Mouse (Mus musculus): Measurements from ENCODE around the gene Phip. TPM values are rescaled to one million over a fixed set of nuclear protein-coding genes. Genes with fewer than 3 reads are reported as not detected.

Phip gene
- polyA plus RNA-seq, 1 experiment from 2014 or later: 92.6 TPM

DNA sequence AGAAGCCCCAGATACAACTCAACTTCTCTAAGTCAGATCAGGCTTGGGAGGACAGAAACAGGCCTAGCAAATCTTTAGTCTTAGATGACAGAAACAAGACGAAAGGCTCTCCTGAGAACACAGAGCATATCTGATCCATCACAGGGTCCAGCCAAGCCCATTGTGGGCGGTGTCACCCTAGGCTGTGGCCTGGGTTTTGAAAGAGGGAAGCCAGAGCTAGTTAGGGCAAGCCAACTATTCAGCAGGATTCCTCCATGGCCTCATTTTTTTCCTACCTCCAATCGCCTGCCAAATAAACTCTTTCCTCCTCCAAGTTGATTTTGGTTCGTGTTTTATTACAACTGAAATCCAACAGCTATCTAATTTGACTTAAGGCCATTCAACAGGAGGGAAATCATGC lies 114.0 kb downstream of the Phip start:
- Histone ChIP-seq H3K4me3 (ENCODE audit: low read depth, low read length) (no peak overlapping the region), H3K4me1 (ENCODE audit: control insufficient read depth, insufficient read depth, low read length) (no peaks in the 10 kb centered on the region), H3K9me3 (ENCODE audit: control insufficient read depth, low read depth, low read length) (no peaks in the 10 kb centered on the region), H3K36me3 (ENCODE audit: control insufficient read depth, insufficient read depth, low read length) (no peaks in the 10 kb centered on the region), H3K27me3 (ENCODE audit: control insufficient read depth, insufficient read depth, low read length) (no peaks in the 10 kb centered on the region), H3K4me2 (replicated peaks; ENCODE audit: low read depth, low read length) (no peak overlapping the region), H3K27ac (ENCODE audit: low read length) (peak overlapping the region; percentile 39; the same call in 1 of the 2 replicates), H3K9ac (replicated peaks; ENCODE audit: low read depth, low read length) (no peak overlapping the region)
- 68% methylated on average over 4 of the region's 4 CpGs for WGBS
- ATAC-seq (ENCODE audit: insufficient number of reproducible peaks, insufficient read depth, low FRiP score, low read depth): no peak

DNA sequence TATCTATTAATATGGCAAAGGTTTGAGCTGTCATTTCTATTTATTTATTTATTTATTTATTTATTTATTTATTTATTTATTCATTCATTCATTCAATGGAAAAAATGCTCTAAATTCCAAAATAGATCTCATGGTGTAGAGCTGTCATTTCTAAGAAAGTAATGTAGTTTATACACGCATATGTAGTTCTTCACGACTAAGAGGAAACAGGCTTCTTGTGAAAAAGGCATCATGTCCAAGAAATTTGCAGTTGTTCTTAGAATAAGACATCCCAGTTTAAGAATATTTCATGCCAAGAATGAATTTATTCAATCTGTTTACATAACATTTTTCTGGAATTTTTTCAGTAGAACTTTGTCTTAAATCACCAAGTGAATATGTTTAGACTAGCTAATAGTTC lies 114.5 kb downstream of the Phip start:
- Histone ChIP-seq H3K27ac (ENCODE audit: low read length) (no peak overlapping the region), H3K4me3 (ENCODE audit: low read depth, low read length) (no peak overlapping the region), H3K36me3 (ENCODE audit: control insufficient read depth, insufficient read depth, low read length) (no peaks in the 10 kb centered on the region), H3K4me2 (replicated peaks; ENCODE audit: low read depth, low read length) (no peak overlapping the region), H3K27me3 (ENCODE audit: control insufficient read depth, insufficient read depth, low read length) (no peaks in the 10 kb centered on the region), H3K4me1 (ENCODE audit: control insufficient read depth, insufficient read depth, low read length) (no peaks in the 10 kb centered on the region), H3K9ac (replicated peaks; ENCODE audit: low read depth, low read length) (no peak overlapping the region), H3K9me3 (ENCODE audit: control insufficient read depth, low read depth, low read length) (no peaks in the 10 kb centered on the region)
- ATAC-seq (ENCODE audit: insufficient number of reproducible peaks, insufficient read depth, low FRiP score, low read depth): no peak
- 71% methylated on average over 2 of the region's 2 CpGs for WGBS

DNA sequence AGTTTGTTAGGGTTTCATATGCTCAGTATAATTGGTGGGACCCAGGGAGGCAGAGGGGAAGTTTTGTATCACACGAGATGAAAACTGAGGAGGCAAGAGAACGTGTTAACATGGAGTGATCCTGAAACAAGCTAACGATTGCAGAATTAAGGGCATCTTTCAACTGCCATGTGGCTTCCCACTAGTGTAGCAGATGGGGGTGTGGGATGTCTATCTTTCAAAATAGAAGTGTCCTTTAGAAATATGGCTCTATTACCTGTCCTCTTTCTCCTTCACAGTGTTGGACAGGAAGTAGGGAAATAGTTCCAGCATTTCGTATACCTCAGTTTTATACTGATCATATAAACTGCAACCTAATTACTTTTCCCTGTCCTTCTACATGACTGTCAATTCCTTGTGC lies 119.1 kb downstream of the Phip start:
- Histone ChIP-seq H3K27ac (ENCODE audit: low read length) (no peak overlapping the region), H3K9ac (replicated peaks; ENCODE audit: low read depth, low read length) (no peak overlapping the region), H3K9me3 (ENCODE audit: control insufficient read depth, low read depth, low read length) (0 out of 2 replicates have a peak, but pooled peaks cover 2% of the 10 kb centered on the region), H3K4me1 (ENCODE audit: control insufficient read depth, insufficient read depth, low read length) (no peaks in the 10 kb centered on the region), H3K27me3 (ENCODE audit: control insufficient read depth, insufficient read depth, low read length) (no peaks in the 10 kb centered on the region), H3K4me3 (ENCODE audit: low read depth, low read length) (no peak overlapping the region), H3K4me2 (replicated peaks; ENCODE audit: low read depth, low read length) (no peak overlapping the region), H3K36me3 (ENCODE audit: control insufficient read depth, insufficient read depth, low read length) (no peaks in the 10 kb centered on the region)
- ATAC-seq (ENCODE audit: insufficient number of reproducible peaks, insufficient read depth, low FRiP score, low read depth): no peak
- 76% methylated on average over 4 of the region's 4 CpGs for WGBS

DNA sequence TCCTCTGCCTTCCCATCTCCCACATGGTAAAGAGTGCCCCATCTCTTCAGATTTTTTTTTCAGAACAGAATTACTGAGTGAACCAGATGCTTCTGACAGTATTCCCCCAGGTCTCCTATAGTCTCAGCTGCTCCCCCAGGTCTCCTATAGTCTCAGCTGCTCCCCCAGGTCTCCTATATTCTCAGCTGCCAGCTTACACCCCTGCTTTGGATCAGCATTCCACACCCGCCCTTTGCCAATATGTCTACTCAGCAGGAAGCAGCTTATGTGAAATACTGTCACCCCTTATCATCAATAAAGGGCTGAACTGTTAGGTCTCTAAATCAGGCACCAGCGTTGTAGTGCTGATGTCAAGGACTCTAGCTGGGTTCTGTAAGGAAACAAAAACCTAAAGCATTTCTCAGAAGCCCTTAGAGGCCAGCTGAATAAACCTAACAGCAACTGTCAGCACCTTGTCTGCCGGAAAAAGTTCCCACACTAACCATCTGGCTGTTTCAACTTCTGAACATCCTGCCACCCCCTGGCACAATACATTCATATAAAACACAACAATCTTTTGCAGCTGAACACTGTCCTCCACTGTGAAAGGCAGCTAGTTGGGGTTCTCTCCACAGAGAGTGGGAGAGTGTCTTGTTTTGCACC lies 120.2 kb downstream of the Phip start:
- H3K9ac ChIP-seq (replicated peaks; ENCODE audit: low read depth, low read length): no peak overlapping the region
- H3K36me3 ChIP-seq (ENCODE audit: control insufficient read depth, insufficient read depth, low read length): no peaks in the 10 kb centered on the region
- no peak overlapping the region for H3K27ac ChIP-seq (ENCODE audit: low read length)
- WGBS: 36% methylated on average over 3 of the region's 3 CpGs
- no peaks in the 10 kb centered on the region for H3K4me1 ChIP-seq (ENCODE audit: control insufficient read depth, insufficient read depth, low read length)
- no peaks in the 10 kb centered on the region for H3K27me3 ChIP-seq (ENCODE audit: control insufficient read depth, insufficient read depth, low read length)
- no peak for ATAC-seq (ENCODE audit: insufficient number of reproducible peaks, insufficient read depth, low FRiP score, low read depth)
- H3K4me3 ChIP-seq (ENCODE audit: low read depth, low read length): no peak overlapping the region
- no peak overlapping the region for H3K4me2 ChIP-seq (replicated peaks; ENCODE audit: low read depth, low read length)
- 0 out of 2 replicates have a peak, but pooled peaks cover 2% of the 10 kb centered on the region for H3K9me3 ChIP-seq (ENCODE audit: control insufficient read depth, low read depth, low read length)

DNA sequence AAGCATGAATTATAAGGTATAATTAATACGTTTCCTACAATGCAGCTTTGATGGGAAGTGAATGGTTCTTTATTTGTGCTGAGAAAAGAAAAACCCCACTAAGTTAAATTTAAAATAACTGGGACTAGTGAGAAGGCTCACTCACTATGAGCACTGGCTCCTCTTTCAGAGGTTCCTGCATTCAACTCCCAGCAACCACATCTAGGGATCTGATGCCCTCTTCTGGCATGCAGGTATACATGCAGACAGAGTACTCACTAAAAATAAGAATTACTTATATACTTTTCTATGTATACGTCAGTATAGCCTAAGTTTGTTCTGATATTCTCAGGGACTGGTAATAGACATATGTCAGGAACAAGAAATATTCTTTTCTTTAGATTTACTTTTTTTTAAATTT lies 121.3 kb downstream of the Phip start:
- 0 out of 2 replicates have a peak, but pooled peaks cover 2% of the 10 kb centered on the region for H3K9me3 ChIP-seq (ENCODE audit: control insufficient read depth, low read depth, low read length)
- H3K9ac ChIP-seq (replicated peaks; ENCODE audit: low read depth, low read length): no peak overlapping the region
- H3K27ac ChIP-seq (ENCODE audit: low read length): no peak overlapping the region
- H3K36me3 ChIP-seq (ENCODE audit: control insufficient read depth, insufficient read depth, low read length): no peaks in the 10 kb centered on the region
- H3K27me3 ChIP-seq (ENCODE audit: control insufficient read depth, insufficient read depth, low read length): no peaks in the 10 kb centered on the region
- H3K4me1 ChIP-seq (ENCODE audit: control insufficient read depth, insufficient read depth, low read length): no peaks in the 10 kb centered on the region
- no peak overlapping the region for H3K4me2 ChIP-seq (replicated peaks; ENCODE audit: low read depth, low read length)
- no peak overlapping the region for H3K4me3 ChIP-seq (ENCODE audit: low read depth, low read length)
- WGBS: 69% methylated on average over 2 of the region's 2 CpGs
- no peak for ATAC-seq (ENCODE audit: insufficient number of reproducible peaks, insufficient read depth, low FRiP score, low read depth)

DNA sequence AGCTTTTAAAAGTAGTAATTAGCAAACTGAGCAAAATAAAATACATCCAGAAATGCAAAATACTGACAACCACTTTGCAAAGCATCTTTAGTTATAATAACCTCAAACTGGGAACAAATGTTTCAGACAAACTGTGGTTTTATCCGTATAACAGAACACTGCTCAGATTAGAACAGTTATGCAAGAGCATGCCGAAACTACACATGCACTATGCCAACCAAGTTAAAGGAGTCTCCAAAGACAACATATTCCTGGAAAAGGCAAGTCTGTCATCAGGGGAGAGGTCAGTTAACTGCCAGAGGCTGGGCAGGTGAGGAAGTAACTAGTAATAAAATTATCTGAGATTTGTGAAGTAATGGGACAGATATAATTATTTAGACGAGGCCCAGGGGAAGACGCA lies 132.6 kb downstream of the Phip start:
- H3K9ac ChIP-seq (replicated peaks; ENCODE audit: low read depth, low read length): no peak overlapping the region
- WGBS: 91% methylated on average over 4 of the region's 4 CpGs
- H3K4me3 ChIP-seq (ENCODE audit: low read depth, low read length): no peak overlapping the region
- H3K27me3 ChIP-seq (ENCODE audit: control insufficient read depth, insufficient read depth, low read length): no peaks in the 10 kb centered on the region
- ATAC-seq (ENCODE audit: insufficient number of reproducible peaks, insufficient read depth, low FRiP score, low read depth): no peak
- H3K36me3 ChIP-seq (ENCODE audit: control insufficient read depth, insufficient read depth, low read length): no peaks in the 10 kb centered on the region
- H3K9me3 ChIP-seq (ENCODE audit: control insufficient read depth, low read depth, low read length): no peaks in the 10 kb centered on the region
- H3K4me1 ChIP-seq (ENCODE audit: control insufficient read depth, insufficient read depth, low read length): no peaks in the 10 kb centered on the region
- H3K27ac ChIP-seq (ENCODE audit: low read length): no peak overlapping the region
- no peak overlapping the region for H3K4me2 ChIP-seq (replicated peaks; ENCODE audit: low read depth, low read length)

DNA sequence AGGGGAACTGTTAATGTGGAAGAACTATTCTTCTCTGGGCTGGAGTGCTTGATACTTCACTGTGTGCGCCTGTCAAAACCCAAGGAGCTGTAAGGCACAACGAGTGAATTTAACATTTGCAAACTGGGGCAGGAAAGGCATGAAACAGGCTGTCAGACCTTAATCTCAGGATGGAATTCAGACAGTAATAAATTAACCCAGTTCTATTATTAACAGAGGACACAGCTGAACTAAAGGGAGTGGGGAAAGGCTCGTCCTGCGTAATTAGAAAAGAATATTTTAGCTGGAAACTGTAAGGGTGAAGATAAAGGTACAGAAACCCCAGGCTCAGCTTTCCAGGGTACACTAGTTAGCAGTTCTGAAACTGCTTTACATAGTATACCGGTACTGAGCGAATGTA lies 139.4 kb downstream of the Phip start:
- no peaks in the 10 kb centered on the region for H3K36me3 ChIP-seq (ENCODE audit: control insufficient read depth, insufficient read depth, low read length)
- no peaks in the 10 kb centered on the region for H3K27me3 ChIP-seq (ENCODE audit: control insufficient read depth, insufficient read depth, low read length)
- no peak overlapping the region for H3K9ac ChIP-seq (replicated peaks; ENCODE audit: low read depth, low read length)
- no peaks in the 10 kb centered on the region for H3K9me3 ChIP-seq (ENCODE audit: control insufficient read depth, low read depth, low read length)
- H3K4me1 ChIP-seq (ENCODE audit: control insufficient read depth, insufficient read depth, low read length): peaks cover 2% of the 10 kb centered on the region; the same call in 1 of the 2 replicates
- H3K4me3 ChIP-seq (ENCODE audit: low read depth, low read length): no peak overlapping the region
- H3K4me2 ChIP-seq (replicated peaks; ENCODE audit: low read depth, low read length): no peak overlapping the region
- WGBS: 59% methylated on average over 6 of the region's 6 CpGs
- no peak for ATAC-seq (ENCODE audit: insufficient number of reproducible peaks, insufficient read depth, low FRiP score, low read depth)
- no peak overlapping the region for H3K27ac ChIP-seq (ENCODE audit: low read length)

DNA sequence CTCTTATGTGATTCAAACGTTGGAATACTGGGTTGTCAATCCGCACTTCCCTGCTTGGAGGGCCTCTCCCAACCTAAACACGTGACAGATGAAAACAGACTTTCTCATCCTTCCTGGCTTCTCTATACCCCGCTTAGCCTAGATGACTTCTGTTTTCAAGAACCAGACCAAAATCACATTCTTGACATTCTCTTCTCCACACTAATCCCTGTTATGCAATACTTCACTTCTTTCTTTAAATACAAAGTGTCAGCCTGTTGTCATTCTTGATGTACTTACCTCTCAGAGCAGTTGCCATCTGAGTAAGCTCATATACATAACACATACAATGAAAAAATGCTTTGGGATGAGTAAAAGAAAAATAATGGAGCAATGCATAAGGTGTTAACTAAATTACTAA lies 143.4 kb downstream of the Phip start:
- Histone ChIP-seq H3K9ac (replicated peaks; ENCODE audit: low read depth, low read length) (no peak overlapping the region), H3K4me2 (replicated peaks; ENCODE audit: low read depth, low read length) (no peak overlapping the region), H3K36me3 (ENCODE audit: control insufficient read depth, insufficient read depth, low read length) (no peaks in the 10 kb centered on the region), H3K4me3 (ENCODE audit: low read depth, low read length) (no peak overlapping the region), H3K27me3 (ENCODE audit: control insufficient read depth, insufficient read depth, low read length) (no peaks in the 10 kb centered on the region), H3K9me3 (ENCODE audit: control insufficient read depth, low read depth, low read length) (no peaks in the 10 kb centered on the region), H3K4me1 (ENCODE audit: control insufficient read depth, insufficient read depth, low read length) (peaks cover 7% of the 10 kb centered on the region; the same call in 1 of the 2 replicates), H3K27ac (ENCODE audit: low read length) (no peak overlapping the region)
- no peak for ATAC-seq (ENCODE audit: insufficient number of reproducible peaks, insufficient read depth, low FRiP score, low read depth)
- 34% methylated on average over 4 of the region's 4 CpGs for WGBS

Measured in stomach, embryonic 14.5 days (tissue).